Mouse (Mus musculus): ENCODE results near the gene Acot13. TPM values are rescaled to one million over a fixed set of nuclear protein-coding genes. Genes with fewer than 3 reads are reported as not detected.

Acot13 gene
- 7.5 and 26.3 TPM in 2 replicates for polyA plus RNA-seq (2012; ENCODE audit: low replicate concordance)

DNA sequence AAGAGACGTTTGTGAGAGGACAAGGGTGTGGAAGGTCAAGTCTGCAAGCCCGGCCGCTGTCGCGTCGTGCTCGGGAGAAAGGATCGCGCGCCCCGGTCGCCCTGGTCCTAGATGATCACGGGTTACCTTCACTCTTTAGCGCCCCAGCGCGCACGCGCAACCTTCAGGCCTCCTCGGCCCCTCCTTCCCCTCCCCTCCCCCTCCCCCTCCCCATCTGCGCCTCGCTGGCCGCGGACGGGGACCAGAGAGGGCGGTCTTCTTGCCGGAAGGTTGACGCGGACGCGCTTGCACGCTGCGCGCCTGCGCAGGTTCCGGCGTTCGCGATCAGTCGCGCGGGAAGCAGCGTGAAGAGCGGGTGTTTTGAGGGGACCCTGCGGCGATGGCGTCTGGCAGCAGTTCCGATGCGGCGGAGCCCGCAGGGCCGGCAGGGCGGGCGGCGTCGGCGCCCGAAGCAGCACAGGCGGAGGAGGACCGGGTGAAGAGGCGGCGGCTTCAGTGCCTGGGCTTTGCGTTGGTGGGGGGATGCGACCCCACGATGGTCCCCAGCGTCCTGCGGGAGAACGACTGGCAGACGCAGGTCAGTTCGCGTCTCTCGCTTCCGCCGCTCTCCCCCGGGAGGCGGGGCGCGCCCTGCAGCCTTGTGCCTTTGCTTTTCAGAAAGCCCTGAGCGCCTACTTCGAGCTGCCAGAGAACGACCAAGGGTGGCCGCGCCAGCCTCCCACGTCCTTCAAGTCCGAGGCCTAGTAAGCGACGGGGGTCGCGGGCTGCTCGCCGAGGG, at the start of gene Acot13, which contains the start of gene Tdp2:
Gene Acot13 (minus strand): TSS at position 188 of the 778 bp plus-strand sequence.
Gene Tdp2 (plus strand): TSS at position 327 of the 778 bp plus-strand sequence.

GRCm38 (mm10) chr13:24844983-24845955, 13.9 kb upstream of the Acot13 start, which contains the start of gene D130043K22Rik:
D130043K22Rik (plus strand) TSS chr13:24845135.

DNA sequence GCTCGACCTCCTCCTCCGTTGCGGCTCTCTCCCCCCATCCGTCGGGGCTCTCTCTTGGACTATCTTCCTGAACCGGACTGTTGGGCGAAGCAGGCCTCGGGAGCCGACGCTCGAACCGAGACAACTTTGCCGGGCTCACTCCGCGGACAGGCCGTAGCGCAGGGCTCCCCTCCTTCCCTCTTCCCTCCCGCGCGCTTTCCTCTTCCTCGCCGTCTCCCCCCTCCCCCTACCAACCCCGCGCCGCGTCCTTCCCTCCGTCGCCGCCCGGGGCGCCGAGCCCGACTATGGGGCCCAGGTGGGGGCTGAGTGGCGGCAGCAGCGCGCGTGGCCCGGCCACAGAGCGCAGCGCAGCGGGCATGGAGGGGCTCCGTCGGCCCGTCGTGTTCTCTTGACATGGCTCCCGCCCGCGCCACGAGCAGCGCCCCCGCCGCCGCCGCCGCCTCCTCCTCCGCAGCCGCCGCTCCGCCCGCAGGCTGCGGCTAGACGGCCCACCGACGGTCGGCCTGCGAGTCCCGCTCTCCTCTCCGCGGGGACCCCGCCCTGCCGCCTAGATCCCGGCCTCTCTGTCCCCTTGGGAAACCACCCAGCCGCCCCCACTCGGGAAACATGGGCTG, 29.9 kb downstream of the Acot13 start, which contains the start of gene BC005537:
Gene BC005537 (plus strand): TSS at position 350 of the 614 bp plus-strand sequence.

Other genes starting within 250 kb of the Acot13 start
- 8.4 and 17.9 TPM in 2 replicates for gene Ripor2, start 249.4 kb downstream of the Acot13 start, polyA plus RNA-seq (2012; ENCODE audit: low replicate concordance)
- gene Armh2, start 90.3 kb downstream of the Acot13 start, polyA plus RNA-seq (2012; ENCODE audit: low replicate concordance), result not detected in 2 replicates
- gene Gmnn, start 69.6 kb downstream of the Acot13 start, polyA plus RNA-seq (2012; ENCODE audit: low replicate concordance), result 1.1 and 3.3 TPM in 2 replicates
- 73.7 and 119 TPM in 2 replicates for gene BC005537, start 29.9 kb downstream of the Acot13 start, polyA plus RNA-seq (2012; ENCODE audit: low replicate concordance)
- 20.6 and 36.1 TPM in 2 replicates for gene Tdp2, start 139 bp upstream of the Acot13 start, polyA plus RNA-seq (2012; ENCODE audit: low replicate concordance)
- not detected in 2 replicates for gene D130043K22Rik, start 13.6 kb upstream of the Acot13 start, polyA plus RNA-seq (2012; ENCODE audit: low replicate concordance)
- gene Aldh5a1, start 106.1 kb upstream of the Acot13 start, polyA plus RNA-seq (2012; ENCODE audit: low replicate concordance), result 0.05 and 0.19 TPM in 2 replicates
- gene Gpld1, start 111.6 kb upstream of the Acot13 start, polyA plus RNA-seq (2012; ENCODE audit: low replicate concordance), result 0.03 TPM in 1 of 2 replicates, not detected in the other
- gene Mrs2, start 188.8 kb upstream of the Acot13 start, polyA plus RNA-seq (2012; ENCODE audit: low replicate concordance), result 3.3 and 7.5 TPM in 2 replicates
- not detected in 2 replicates for gene Dcdc2a, start 224.5 kb upstream of the Acot13 start, polyA plus RNA-seq (2012; ENCODE audit: low replicate concordance)

Data from leukemia stem cell, adult 10-12 weeks (primary cell).